Mouse (Mus musculus): Measurements from ENCODE around the gene Mical3. TPM values are rescaled to one million over a fixed set of nuclear protein-coding genes. Genes with fewer than 3 reads are reported as not detected.

Gene Mical3
- polyA plus RNA-seq (2014; fragmentation: Nextera tagmentation; extraction: Ambion mirVana): 47.3 and 68.8 TPM in 2 replicates

- ATAC-seq (ENCODE audit: low read depth): peak; percentile 86
- no peaks in the 10 kb centered on the region for H3K9me3 ChIP-seq (ENCODE audit: control insufficient read depth, low read length)
These were observed at the start of gene Mical3 for GRCm38 (mm10) chr6:121130773-121131172. Gene Mical3 (minus strand): TSS chr6:121130999.

GRCm38 (mm10) chr6:121179846-121180245 lies 49.0 kb upstream of the Mical3 start:
- Histone ChIP-seq H3K4me2 (ENCODE audit: low read depth, low read length) (no peak overlapping the region), H3K9me3 (ENCODE audit: control insufficient read depth, low read length) (no peaks in the 10 kb centered on the region), H3K36me3 (ENCODE audit: control insufficient read depth, insufficient read depth, low read length) (no peaks in the 10 kb centered on the region), H3K9ac (replicated peaks; ENCODE audit: low read depth, low read length) (no peak overlapping the region), H3K4me1 (ENCODE audit: control insufficient read depth, insufficient read depth, low read length) (peaks cover 8% of the 10 kb centered on the region; the same call in 1 of the 2 replicates), H3K27ac (ENCODE audit: low read depth, low read length) (no peak overlapping the region), H3K4me3 (ENCODE audit: low read depth, low read length) (no peak overlapping the region), H3K27me3 (ENCODE audit: control insufficient read depth, insufficient read depth, low read length) (no peaks in the 10 kb centered on the region)
- ATAC-seq (ENCODE audit: low read depth): no peak
- WGBS: 68% methylated on average over 7 of the region's 7 CpGs

More at GRCm38 (mm10) chr6:121130773-121131172, at the start of gene Mical3:
- peak within 1 kb of the TSS; percentile 50 for H3K4me3 ChIP-seq (ENCODE audit: low read depth, low read length)
- 2% methylated on average over 17 of the region's 17 CpGs for WGBS
- H3K27me3 ChIP-seq (ENCODE audit: control insufficient read depth, insufficient read depth, low read length): no peaks in the 10 kb centered on the region
- H3K4me2 ChIP-seq (ENCODE audit: low read depth, low read length): peak within 1 kb of the TSS; percentile 57
- peaks cover 10% of the 10 kb centered on the region for H3K4me1 ChIP-seq (ENCODE audit: control insufficient read depth, insufficient read depth, low read length)
- peak within 1 kb of the TSS; percentile 85 for H3K27ac ChIP-seq (ENCODE audit: low read depth, low read length)
- no peaks in the 10 kb centered on the region for H3K36me3 ChIP-seq (ENCODE audit: control insufficient read depth, insufficient read depth, low read length)
- H3K9ac ChIP-seq (replicated peaks; ENCODE audit: low read depth, low read length): peak within 1 kb of the TSS; percentile 70

DNA sequence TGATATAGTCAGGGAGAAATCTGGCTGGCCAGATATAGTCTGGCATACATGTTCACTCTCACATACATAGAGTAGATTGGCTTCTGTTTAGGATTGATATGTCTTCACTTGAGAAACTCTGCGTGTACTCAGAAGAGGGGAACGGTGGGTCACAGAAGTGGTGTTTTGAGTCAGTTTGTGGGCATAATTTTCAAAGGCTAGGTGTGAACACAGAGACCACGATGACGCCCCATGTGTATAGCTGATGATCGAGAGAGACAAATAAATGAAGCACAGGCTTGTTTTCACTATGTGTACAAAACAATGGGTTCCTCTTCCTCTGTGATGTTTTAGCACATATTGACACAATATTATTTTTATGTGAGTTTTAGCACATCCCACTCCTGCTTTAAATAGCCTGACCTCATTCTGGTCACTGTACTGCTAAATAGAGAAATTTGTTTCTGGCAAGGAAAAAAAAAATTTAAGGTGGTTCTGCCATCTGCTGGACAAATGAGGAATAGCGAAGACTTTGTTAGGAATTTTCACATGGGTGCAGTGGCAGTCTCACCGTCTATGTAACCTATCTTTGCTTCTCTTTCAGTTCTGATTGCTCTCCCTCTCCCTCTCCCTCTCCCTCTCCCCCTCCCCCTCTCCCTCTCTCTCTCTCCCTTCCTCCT lies 48.0 kb upstream of the Mical3 start:
- Histone ChIP-seq H3K4me1 (ENCODE audit: control insufficient read depth, insufficient read depth, low read length) (0 out of 2 replicates have a peak, but pooled peaks cover 5% of the 10 kb centered on the region), H3K9ac (replicated peaks; ENCODE audit: low read depth, low read length) (no peak overlapping the region), H3K4me3 (ENCODE audit: low read depth, low read length) (no peak overlapping the region), H3K27me3 (ENCODE audit: control insufficient read depth, insufficient read depth, low read length) (no peaks in the 10 kb centered on the region), H3K27ac (ENCODE audit: low read depth, low read length) (no peak overlapping the region), H3K36me3 (ENCODE audit: control insufficient read depth, insufficient read depth, low read length) (no peaks in the 10 kb centered on the region), H3K4me2 (ENCODE audit: low read depth, low read length) (no peak overlapping the region), H3K9me3 (ENCODE audit: control insufficient read depth, low read length) (no peaks in the 10 kb centered on the region)
- 57% methylated on average over 7 of the region's 7 CpGs for WGBS
- ATAC-seq (ENCODE audit: low read depth): no peak

DNA sequence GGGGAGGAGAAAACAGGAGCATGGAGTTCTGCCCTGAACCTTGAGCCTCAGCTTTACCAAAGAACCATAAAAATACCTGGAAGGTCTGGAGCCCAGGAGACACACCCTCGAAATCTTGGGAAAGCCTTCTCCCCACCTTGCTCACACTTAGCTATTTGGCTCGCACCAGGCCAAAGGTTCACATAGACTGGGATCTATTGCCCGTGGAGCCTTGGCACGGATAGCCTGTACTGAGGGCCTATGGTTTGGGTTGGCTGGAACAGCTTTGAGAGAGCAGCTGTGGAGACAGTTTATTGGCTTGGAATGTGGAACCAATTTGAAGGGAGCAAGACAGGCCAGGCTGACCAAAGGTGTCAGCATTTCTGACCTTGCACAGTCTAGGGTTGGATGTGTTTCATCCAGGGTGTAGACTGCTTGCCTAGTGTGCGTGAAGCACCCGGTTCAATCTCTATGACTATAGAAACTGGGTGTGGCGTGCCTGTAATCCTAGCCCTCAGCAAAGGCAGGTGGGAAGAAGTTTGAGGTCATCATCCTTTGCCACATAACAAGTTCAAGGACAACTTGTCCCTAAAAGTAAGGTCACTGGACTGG lies 46.4 kb upstream of the Mical3 start:
- no peak for ATAC-seq (ENCODE audit: low read depth)
- H3K27ac ChIP-seq (ENCODE audit: low read depth, low read length): no peak overlapping the region
- no peak overlapping the region for H3K9ac ChIP-seq (replicated peaks; ENCODE audit: low read depth, low read length)
- H3K4me2 ChIP-seq (ENCODE audit: low read depth, low read length): no peak overlapping the region
- H3K4me1 ChIP-seq (ENCODE audit: control insufficient read depth, insufficient read depth, low read length): 0 out of 2 replicates have a peak, but pooled peaks cover 5% of the 10 kb centered on the region
- no peaks in the 10 kb centered on the region for H3K27me3 ChIP-seq (ENCODE audit: control insufficient read depth, insufficient read depth, low read length)
- H3K9me3 ChIP-seq (ENCODE audit: control insufficient read depth, low read length): no peaks in the 10 kb centered on the region
- H3K4me3 ChIP-seq (ENCODE audit: low read depth, low read length): no peak overlapping the region
- H3K36me3 ChIP-seq (ENCODE audit: control insufficient read depth, insufficient read depth, low read length): no peaks in the 10 kb centered on the region
- 87% methylated on average over 7 of the region's 7 CpGs for WGBS

DNA sequence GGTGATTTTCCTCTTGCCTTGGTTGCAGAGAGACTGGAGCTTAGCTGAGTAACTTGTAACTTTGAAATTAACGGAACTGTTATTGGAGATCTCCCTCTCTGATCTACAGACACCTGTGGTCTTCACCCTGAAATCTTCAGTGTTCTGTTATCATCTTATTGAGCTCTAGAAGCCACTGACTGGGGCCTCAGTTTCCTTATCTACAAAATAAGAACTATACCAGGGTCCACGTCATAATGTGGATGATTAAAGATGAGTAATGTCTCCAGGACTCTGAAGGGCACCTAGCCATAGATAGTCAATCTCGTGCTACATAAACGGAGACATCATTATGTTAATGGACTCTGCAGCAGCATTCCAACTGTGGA lies 45.9 kb upstream of the Mical3 start:
- H3K27me3 ChIP-seq (ENCODE audit: control insufficient read depth, insufficient read depth, low read length): no peaks in the 10 kb centered on the region
- no peak overlapping the region for H3K27ac ChIP-seq (ENCODE audit: low read depth, low read length)
- no peak for ATAC-seq (ENCODE audit: low read depth)
- no peaks in the 10 kb centered on the region for H3K9me3 ChIP-seq (ENCODE audit: control insufficient read depth, low read length)
- H3K9ac ChIP-seq (replicated peaks; ENCODE audit: low read depth, low read length): no peak overlapping the region
- WGBS: 59% methylated on average over 4 of the region's 4 CpGs
- H3K4me3 ChIP-seq (ENCODE audit: low read depth, low read length): no peak overlapping the region
- no peak overlapping the region for H3K4me2 ChIP-seq (ENCODE audit: low read depth, low read length)
- H3K4me1 ChIP-seq (ENCODE audit: control insufficient read depth, insufficient read depth, low read length): 0 out of 2 replicates have a peak, but pooled peaks cover 5% of the 10 kb centered on the region
- no peaks in the 10 kb centered on the region for H3K36me3 ChIP-seq (ENCODE audit: control insufficient read depth, insufficient read depth, low read length)

- no peaks in the 10 kb centered on the region for H3K9me3 ChIP-seq (ENCODE audit: control insufficient read depth, low read length)
- H3K4me3 ChIP-seq (ENCODE audit: low read depth, low read length): no peak overlapping the region
- ATAC-seq (ENCODE audit: low read depth): peak; percentile 21; the same call in 1 of the 2 replicates
- no peaks in the 10 kb centered on the region for H3K27me3 ChIP-seq (ENCODE audit: control insufficient read depth, insufficient read depth, low read length)
- WGBS: 48% methylated on average over 14 of the region's 14 CpGs
- 0 out of 2 replicates have a peak, but pooled peaks cover 5% of the 10 kb centered on the region for H3K4me1 ChIP-seq (ENCODE audit: control insufficient read depth, insufficient read depth, low read length)
- no peaks in the 10 kb centered on the region for H3K36me3 ChIP-seq (ENCODE audit: control insufficient read depth, insufficient read depth, low read length)
- H3K9ac ChIP-seq (replicated peaks; ENCODE audit: low read depth, low read length): no peak overlapping the region
- no peak overlapping the region for H3K27ac ChIP-seq (ENCODE audit: low read depth, low read length)
- H3K4me2 ChIP-seq (ENCODE audit: low read depth, low read length): no peak overlapping the region
These were observed 45.4 kb upstream of the Mical3 start for GRCm38 (mm10) chr6:121176011-121176730.

DNA sequence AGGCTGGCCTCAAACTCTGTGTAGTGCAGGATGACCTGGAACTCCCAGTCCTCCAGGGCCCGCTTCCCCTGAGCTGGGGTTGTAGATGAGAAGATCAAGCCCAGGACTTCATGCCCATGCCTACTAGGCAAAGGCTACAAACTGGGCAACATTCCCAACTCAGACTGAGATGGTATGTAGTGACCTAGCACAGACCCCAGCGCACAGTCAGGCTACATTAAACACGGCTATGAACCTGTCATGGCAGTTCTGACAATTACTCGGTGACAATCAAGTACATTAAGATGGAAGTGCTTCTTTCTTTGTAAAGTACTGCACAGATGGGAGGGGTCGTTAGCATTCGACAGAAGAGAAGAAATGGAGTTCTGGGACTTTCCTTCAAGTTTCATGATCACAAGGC lies 44.0 kb upstream of the Mical3 start:
- Histone ChIP-seq H3K9me3 (ENCODE audit: control insufficient read depth, low read length) (no peaks in the 10 kb centered on the region), H3K27me3 (ENCODE audit: control insufficient read depth, insufficient read depth, low read length) (no peaks in the 10 kb centered on the region), H3K4me2 (ENCODE audit: low read depth, low read length) (no peak overlapping the region), H3K27ac (ENCODE audit: low read depth, low read length) (no peak overlapping the region), H3K4me3 (ENCODE audit: low read depth, low read length) (no peak overlapping the region), H3K36me3 (ENCODE audit: control insufficient read depth, insufficient read depth, low read length) (no peaks in the 10 kb centered on the region), H3K9ac (replicated peaks; ENCODE audit: low read depth, low read length) (no peak overlapping the region), H3K4me1 (ENCODE audit: control insufficient read depth, insufficient read depth, low read length) (0 out of 2 replicates have a peak, but pooled peaks cover 5% of the 10 kb centered on the region)
- no peak for ATAC-seq (ENCODE audit: low read depth)
- 91% methylated on average over 6 of the region's 6 CpGs for WGBS

- ATAC-seq (ENCODE audit: low read depth): no peak
- H3K27ac ChIP-seq (ENCODE audit: low read depth, low read length): no peak overlapping the region
- H3K9me3 ChIP-seq (ENCODE audit: control insufficient read depth, low read length): no peaks in the 10 kb centered on the region
- 75% methylated on average over 5 of the region's 5 CpGs for WGBS
- no peak overlapping the region for H3K4me3 ChIP-seq (ENCODE audit: low read depth, low read length)
- H3K4me1 ChIP-seq (ENCODE audit: control insufficient read depth, insufficient read depth, low read length): 0 out of 2 replicates have a peak, but pooled peaks cover 5% of the 10 kb centered on the region
- no peak overlapping the region for H3K9ac ChIP-seq (replicated peaks; ENCODE audit: low read depth, low read length)
- no peaks in the 10 kb centered on the region for H3K36me3 ChIP-seq (ENCODE audit: control insufficient read depth, insufficient read depth, low read length)
- no peaks in the 10 kb centered on the region for H3K27me3 ChIP-seq (ENCODE audit: control insufficient read depth, insufficient read depth, low read length)
- H3K4me2 ChIP-seq (ENCODE audit: low read depth, low read length): no peak overlapping the region
These were observed 42.7 kb upstream of the Mical3 start for GRCm38 (mm10) chr6:121173471-121173870.

DNA sequence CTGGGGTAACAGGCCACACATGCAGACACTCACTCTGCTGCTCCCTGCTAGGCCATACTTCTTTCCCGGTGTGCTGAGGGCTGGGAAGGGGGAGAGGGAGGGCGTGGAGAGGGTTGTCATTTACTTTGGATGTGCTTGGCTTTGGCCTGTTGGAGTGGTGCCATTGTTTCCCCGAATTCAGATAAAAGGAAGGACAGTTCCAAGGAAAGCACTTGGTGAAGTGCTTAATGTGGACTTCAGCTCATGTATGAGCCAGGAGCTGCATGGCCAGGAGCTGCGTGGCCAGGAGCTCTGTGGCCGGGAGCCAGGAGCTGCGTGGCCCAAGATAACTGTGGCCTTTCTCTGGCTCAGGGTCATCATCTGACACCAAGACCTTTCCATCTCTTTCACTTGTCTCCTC lies 40.3 kb upstream of the Mical3 start:
- WGBS: 84% methylated on average over 6 of the region's 6 CpGs
- no peak overlapping the region for H3K9ac ChIP-seq (replicated peaks; ENCODE audit: low read depth, low read length)
- no peak overlapping the region for H3K4me3 ChIP-seq (ENCODE audit: low read depth, low read length)
- ATAC-seq (ENCODE audit: low read depth): no peak
- peaks cover under 1% of the 10 kb centered on the region; the same call in 1 of the 2 replicates for H3K4me1 ChIP-seq (ENCODE audit: control insufficient read depth, insufficient read depth, low read length)
- no peaks in the 10 kb centered on the region for H3K9me3 ChIP-seq (ENCODE audit: control insufficient read depth, low read length)
- H3K36me3 ChIP-seq (ENCODE audit: control insufficient read depth, insufficient read depth, low read length): no peaks in the 10 kb centered on the region
- no peaks in the 10 kb centered on the region for H3K27me3 ChIP-seq (ENCODE audit: control insufficient read depth, insufficient read depth, low read length)
- no peak overlapping the region for H3K4me2 ChIP-seq (ENCODE audit: low read depth, low read length)
- H3K27ac ChIP-seq (ENCODE audit: low read depth, low read length): no peak overlapping the region

Measured in neural tube, embryonic 14.5 days (tissue).